Mouse (Mus musculus): ENCODE measurements at regions not wholly inside any gene's neighbourhood (a gene's known extent, or its start where the extent isn't known, plus 50 kb on each side); places are given as distances from the start of the nearest gene placed in this dataset.

- TF ChIP-seq CTCF (IDR thresholded peaks at IDR 0.05; ENCODE audit: control insufficient read depth, insufficient read depth, insufficient read length) (no peak), USF1 (IDR thresholded peaks at IDR 0.05; ENCODE audit: low read depth) (no peak), MYOD1 (IDR thresholded peaks at IDR 0.05; ENCODE audit: control insufficient read depth, insufficient read length, low read depth) (no peak), MYOG (IDR thresholded peaks at IDR 0.05; ENCODE audit: control insufficient read depth, extremely low read depth, insufficient read length) (no peak), MAX (IDR thresholded peaks at IDR 0.05) (no peak)
Measured at GRCm38 (mm10) chr10:99531104-99531503, 228.4 kb downstream of the Csl start.
